Mouse (Mus musculus) spleen, postnatal 36 days (tissue): Measurements from ENCODE around the gene Rnf11.
"Not testable (repeated sequence)": the region's sequence is repeated elsewhere in the genome, so short reads cannot be mapped to it uniquely, and the experiment has no call there.

Source experiments
- DNase-seq, 2 experiments: peaks; one replicate each; pipeline ENCODE4 v3.0.0; 2022; ENCODE audit warnings: low spot score in 2 of 2, mixed read lengths in 1 of 2

Rnf11 gene

GRCm38 (mm10) chr4:109412233-109412632 lies 72.3 kb downstream of the Rnf11 start:
- no peak for DNase-seq

GRCm38 (mm10) chr4:109411377-109411967 lies 73.1 kb downstream of the Rnf11 start:
- no peak for DNase-seq

GRCm38 (mm10) chr4:109410681-109411376 lies 73.7 kb downstream of the Rnf11 start:
- DNase-seq = peak; percentile 28 to 50

- no peak for DNase-seq
These were observed 76.6 kb downstream of the Rnf11 start for GRCm38 (mm10) chr4:109407701-109408485.

GRCm38 (mm10) chr4:109407176-109407520 lies 77.4 kb downstream of the Rnf11 start:
- no peak for DNase-seq

GRCm38 (mm10) chr4:109406486-109407175 lies 77.9 kb downstream of the Rnf11 start, which contains the start of gene Ttc39a:
Gene Ttc39a (plus strand): TSS chr4:109406623.
- no peak for DNase-seq

- peak; percentile 52 to 62 for DNase-seq
These were observed 78.5 kb downstream of the Rnf11 start for GRCm38 (mm10) chr4:109406054-109406485.

- no peak for DNase-seq
These were observed 79.1 kb downstream of the Rnf11 start for GRCm38 (mm10) chr4:109405415-109405814.

GRCm38 (mm10) chr4:109404908-109405307 lies 79.6 kb downstream of the Rnf11 start:
- not testable (repeated sequence) for DNase-seq

- DNase-seq = no peak
These were observed 83.3 kb downstream of the Rnf11 start for GRCm38 (mm10) chr4:109401176-109401689.
